Mouse (Mus musculus) thymus, adult 2 months (tissue): ENCODE results near the gene Sap25. TPM values are rescaled to one million over a fixed set of nuclear protein-coding genes. Genes with fewer than 3 reads are reported as not detected.

Experiments
- DNase-seq: peaks from one replicate; pipeline ENCODE4 v3.0.0; 2021
- H3K27ac ChIP-seq: fragments of 200-500 bp; 2 replicates; pipeline ENCODE4 v1.5.1; 2012; ENCODE audit warnings: low read length, control low read depth; ENCODE audit not compliant: control insufficient read depth, insufficient read depth
- H3K27me3 ChIP-seq: fragments of 200-500 bp; 2 replicates; pipeline ENCODE4 v1.6.1; 2012; ENCODE audit warnings: mild to moderate bottlenecking, low read length, moderate library complexity, mixed read lengths; ENCODE audit not compliant: control insufficient read depth, insufficient read depth
- H3K36me3 ChIP-seq: fragments of 200-500 bp; 2 replicates; pipeline ENCODE4 v1.6.1; 2012; ENCODE audit warnings: mild to moderate bottlenecking, low read length, moderate library complexity; ENCODE audit not compliant: control insufficient read depth, insufficient read depth
- H3K4me1 ChIP-seq: fragments of 200-500 bp; replicated peaks from 2 replicates; pipeline ENCODE4 v1.6.1; 2012; ENCODE audit warnings: low read length; ENCODE audit not compliant: control insufficient read depth, insufficient read depth
- H3K4me3 ChIP-seq: fragments of 200-500 bp; 2 replicates; pipeline ENCODE4 v1.5.1; 2012; ENCODE audit warnings: mild to moderate bottlenecking, low read length, control low read depth, moderate library complexity; ENCODE audit not compliant: control insufficient read depth, insufficient read depth
- CTCF ChIP-seq: fragments of 200-500 bp; IDR thresholded peaks from 2 replicates; pipeline ENCODE4 v1.5.1; 2012; ENCODE audit warnings: mild to moderate bottlenecking, control low read depth, low read length, moderate library complexity, borderline replicate concordance; ENCODE audit not compliant: control insufficient read depth, poor library complexity, insufficient read depth; ENCODE audit errors: extremely low read depth
- POLR2A ChIP-seq: fragments of 200-500 bp; IDR thresholded peaks from 2 replicates; pipeline ENCODE4 v1.6.1; 2012; ENCODE audit warnings: mild to moderate bottlenecking, low read length, control low read depth, moderate library complexity; ENCODE audit not compliant: control insufficient read depth, poor library complexity, insufficient read depth; ENCODE audit errors: extremely low read depth
- WGBS: fragments of 180-500 bp; shearing (Covaris S2); methylation state at CpG from one replicate; pipeline ENCODE4 v1.1.7; 2018; 5-methylcytosine and 5-hydroxymethylcytosine counted together
- polyA plus RNA-seq: library from polyadenylated mRNA; depleted of rRNA; stranded (reverse); fragments of >200 nt; gene quantifications from 2 replicates; pipeline ENCODE4 v1.2.3, GENCODE M21; 2012; rRNA removed

Sap25 gene
- polyA plus RNA-seq, result 576 and 646 TPM in 2 replicates

GRCm38 (mm10) chr5:137641054-137641453 is at the start of gene Sap25:
Gene Sap25, plus strand, starts transcription at chr5:137641334.
- peaks cover 66% of the 10 kb centered on the region for H3K36me3 ChIP-seq
- no peak for DNase-seq
- H3K4me3 ChIP-seq, result no peak within 1 kb of the TSS
- no peak within 1 kb of the TSS for H3K27ac ChIP-seq
- 0 out of 2 replicates have a peak, but pooled peaks have one; percentile 8 for TF ChIP-seq POLR2A
- TF ChIP-seq CTCF, result peak; percentile 43; the same call in 1 of the 2 replicates
- peaks cover 10% of the 10 kb centered on the region for H3K4me1 ChIP-seq
- 91% methylated on average over 19 of the region's 19 CpGs for WGBS
- H3K27me3 ChIP-seq, result no peaks in the 10 kb centered on the region; the same call in 1 of the 2 replicates

GRCm38 (mm10) chr5:137595921-137596320 is 45.2 kb upstream of the Sap25 start:
- Histone ChIP-seq H3K36me3 (no peaks in the 10 kb centered on the region; the same call in 1 of the 2 replicates), H3K27ac (no peak overlapping the region), H3K27me3 (no peaks in the 10 kb centered on the region), H3K4me3 (no peak overlapping the region), H3K4me1 (peaks cover 28% of the 10 kb centered on the region)
- no peak for DNase-seq
- 96% methylated on average over 7 of the region's 7 CpGs for WGBS
- no peak for TF ChIP-seq CTCF
- TF ChIP-seq POLR2A, result no peak

DNA sequence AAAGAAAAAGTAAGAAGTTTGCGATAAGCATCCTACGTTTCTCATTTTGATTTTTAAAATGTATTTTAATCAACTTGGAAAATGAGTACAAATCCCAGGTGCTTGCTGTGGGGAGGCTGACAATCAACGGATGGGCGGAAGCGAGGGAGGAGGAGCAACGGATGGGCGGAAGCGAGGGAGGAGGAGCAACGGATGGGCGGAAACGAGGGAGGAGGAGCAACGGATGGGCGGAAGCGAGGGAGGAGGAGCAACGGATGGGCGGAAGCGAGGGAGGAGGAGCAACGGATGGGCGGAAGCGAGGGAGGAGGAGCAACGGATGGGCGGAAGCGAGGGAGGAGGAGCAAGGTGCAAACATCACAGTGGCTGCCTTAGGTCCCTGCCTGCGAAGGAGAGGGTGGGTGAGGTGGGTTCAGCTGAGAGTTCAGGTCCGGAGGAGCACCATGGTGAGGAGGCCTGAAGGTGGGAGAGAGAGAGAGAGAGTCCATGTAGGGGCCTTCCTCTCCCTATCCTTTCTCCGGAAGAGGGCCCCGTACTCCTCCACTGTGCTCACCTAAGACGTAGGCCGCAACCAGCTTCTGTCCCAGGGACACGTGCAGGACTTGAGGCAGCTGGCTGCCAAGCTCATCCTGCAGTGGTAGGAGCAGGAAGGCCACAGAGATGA is 44.4 kb upstream of the Sap25 start:
- TF ChIP-seq POLR2A (peak; percentile 54; the same call in 1 of the 2 replicates), CTCF (no peak)
- peak overlapping the region; percentile 88 for H3K27ac ChIP-seq
- H3K4me1 ChIP-seq, result peaks cover 28% of the 10 kb centered on the region
- no peaks in the 10 kb centered on the region for H3K27me3 ChIP-seq
- peak overlapping the region; percentile 30 for H3K4me3 ChIP-seq
- WGBS, result 23% methylated on average over 30 of the region's 30 CpGs
- no peaks in the 10 kb centered on the region; the same call in 1 of the 2 replicates for H3K36me3 ChIP-seq
- peak; percentile 36 for DNase-seq

- WGBS, result 79% methylated on average over 6 of the region's 6 CpGs
- Histone ChIP-seq H3K36me3 (no peaks in the 10 kb centered on the region; the same call in 1 of the 2 replicates), H3K27me3 (no peaks in the 10 kb centered on the region), H3K4me3 (no peak overlapping the region), H3K4me1 (peaks cover 32% of the 10 kb centered on the region), H3K27ac (peak overlapping the region; percentile 88)
- TF ChIP-seq POLR2A (no peak), CTCF (no peak)
- DNase-seq, result no peak
These were observed 43.5 kb upstream of the Sap25 start for GRCm38 (mm10) chr5:137597625-137598024.

DNA sequence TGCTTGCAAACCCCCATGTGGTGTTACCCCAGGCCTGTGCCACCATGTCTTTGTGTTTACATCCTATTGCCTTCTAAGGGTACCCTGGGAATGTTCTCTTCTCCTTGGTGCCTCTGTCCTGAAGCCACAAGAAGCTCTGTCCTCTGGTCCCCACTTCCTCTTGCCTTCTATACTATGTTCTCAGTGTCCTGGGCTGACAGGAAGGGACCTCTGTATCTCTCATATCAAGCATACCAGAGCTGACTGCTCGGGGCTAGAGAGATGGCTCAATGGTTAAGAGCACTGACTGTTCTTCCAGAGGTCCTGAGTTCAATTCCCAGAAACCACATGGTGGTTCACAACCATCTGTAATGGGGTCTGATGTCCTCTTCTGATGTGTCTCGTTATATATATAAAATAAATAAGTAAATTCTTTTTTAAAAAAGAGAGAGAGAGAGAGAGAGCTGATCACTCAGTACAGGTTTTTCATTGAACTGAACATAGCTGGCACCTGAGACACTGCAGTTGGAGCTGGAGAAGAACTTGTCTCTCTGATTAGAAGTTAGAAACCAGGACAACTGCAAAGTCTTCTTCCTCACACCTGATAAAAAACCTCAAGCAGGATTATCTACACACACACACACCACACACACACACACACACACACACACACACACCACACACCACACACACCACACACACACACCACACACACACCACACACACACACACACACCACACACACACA is 42.9 kb upstream of the Sap25 start:
- Histone ChIP-seq H3K4me1 (peaks cover 34% of the 10 kb centered on the region), H3K36me3 (no peaks in the 10 kb centered on the region; the same call in 1 of the 2 replicates), H3K27ac (peak overlapping the region; percentile 88; the same call in 1 of the 2 replicates), H3K4me3 (no peak overlapping the region), H3K27me3 (no peaks in the 10 kb centered on the region)
- no peak for TF ChIP-seq POLR2A
- 49% methylated on average over 2 of the region's 2 CpGs for WGBS
- DNase-seq, result no peak

DNA sequence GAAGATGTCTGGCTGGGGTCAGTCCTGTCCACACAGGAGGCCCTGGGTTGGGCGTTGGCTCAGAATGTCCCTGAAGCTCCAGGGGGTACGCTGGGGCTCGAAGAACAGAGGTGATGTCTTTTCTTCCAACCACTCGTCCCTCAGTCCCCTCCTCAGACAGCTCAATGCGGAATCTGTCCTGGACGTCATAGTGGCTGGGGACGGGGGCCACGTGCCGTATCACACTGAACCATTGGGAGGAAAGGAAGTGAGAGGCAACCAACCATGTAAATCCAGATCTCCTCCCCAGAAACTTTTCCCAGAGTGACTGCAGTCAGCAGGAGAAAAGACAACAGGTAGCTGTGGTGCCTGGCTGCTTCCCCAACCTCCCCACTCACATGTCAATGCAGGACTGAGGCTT is 41.5 kb upstream of the Sap25 start:
- 38% methylated on average over 9 of the region's 9 CpGs for WGBS
- Histone ChIP-seq H3K4me1 (peaks cover 36% of the 10 kb centered on the region), H3K27me3 (no peaks in the 10 kb centered on the region), H3K4me3 (peak overlapping the region; percentile 92), H3K36me3 (no peaks in the 10 kb centered on the region; the same call in 1 of the 2 replicates), H3K27ac (peak overlapping the region; percentile 37)
- DNase-seq, result no peak
- no peak for TF ChIP-seq CTCF
- TF ChIP-seq POLR2A, result no peak

DNA sequence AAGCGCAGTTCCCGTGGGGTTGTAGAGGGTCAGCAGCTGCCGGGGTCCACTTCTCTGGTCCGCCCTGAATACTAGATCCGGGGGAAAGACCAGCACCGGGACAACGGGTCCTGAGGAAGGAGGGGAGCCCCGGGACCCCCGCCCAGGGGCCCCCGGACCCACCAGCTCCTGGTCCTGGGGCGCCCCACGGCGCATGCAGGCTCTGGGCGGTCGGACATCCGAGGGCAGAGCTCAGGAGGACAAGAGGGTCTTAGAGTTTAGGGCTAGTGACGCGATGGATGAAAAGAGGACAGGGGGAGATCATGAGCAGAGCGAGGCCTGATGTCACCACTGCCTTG is 40.9 kb upstream of the Sap25 start:
- Histone ChIP-seq H3K4me3 (peak overlapping the region; percentile 92), H3K36me3 (no peaks in the 10 kb centered on the region; the same call in 1 of the 2 replicates), H3K27me3 (no peaks in the 10 kb centered on the region), H3K27ac (peak overlapping the region; percentile 37; the same call in 1 of the 2 replicates), H3K4me1 (peaks cover 37% of the 10 kb centered on the region)
- TF ChIP-seq POLR2A, result no peak
- no peak for TF ChIP-seq CTCF
- DNase-seq, result no peak
- WGBS, result 2% methylated on average over 19 of the region's 19 CpGs
